Mouse (Mus musculus) kidney, adult 11 months (tissue): ENCODE results near the gene Cnbd2.

Experiments used
- DNase-seq: peaks from one replicate; pipeline ENCODE4 v3.0.0; 2022

Cnbd2 gene

DNA sequence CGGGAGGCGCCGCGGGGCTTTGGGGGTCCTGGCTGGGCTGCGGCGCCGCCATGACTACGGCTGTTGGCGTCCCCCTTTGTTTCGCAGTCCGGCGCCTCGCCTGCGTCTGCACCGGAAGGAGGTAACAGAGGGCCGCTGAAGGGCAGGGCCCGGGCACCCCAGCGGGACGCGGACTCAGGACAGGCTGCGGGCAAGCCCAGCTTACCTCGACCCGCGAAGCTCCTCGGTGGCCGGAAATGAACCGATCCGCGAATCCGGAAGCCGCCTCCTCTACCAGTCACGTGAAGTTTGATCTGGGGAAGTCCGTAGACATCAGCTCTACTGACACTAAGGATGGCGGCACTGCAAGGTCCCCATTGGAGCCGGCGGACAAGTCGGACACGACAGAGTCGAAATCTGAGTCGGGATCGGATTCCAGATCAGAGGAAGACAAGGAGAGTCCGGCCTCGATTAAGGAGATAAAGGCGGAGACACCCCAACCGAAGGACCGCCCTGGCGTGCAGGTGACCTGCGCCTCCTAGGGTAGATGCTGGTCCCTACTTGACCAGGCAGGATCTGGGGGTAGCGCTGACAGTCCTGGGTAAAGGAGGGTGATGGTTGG lies at the start of gene Cnbd2, which contains the start of gene Scand1:
Gene Cnbd2, plus strand, starts transcription at position 3 of the 601 bp plus-strand sequence.
Gene Scand1, minus strand, starts transcription at position 408 of the 601 bp plus-strand sequence.
- DNase-seq = peak; percentile 86

DNA sequence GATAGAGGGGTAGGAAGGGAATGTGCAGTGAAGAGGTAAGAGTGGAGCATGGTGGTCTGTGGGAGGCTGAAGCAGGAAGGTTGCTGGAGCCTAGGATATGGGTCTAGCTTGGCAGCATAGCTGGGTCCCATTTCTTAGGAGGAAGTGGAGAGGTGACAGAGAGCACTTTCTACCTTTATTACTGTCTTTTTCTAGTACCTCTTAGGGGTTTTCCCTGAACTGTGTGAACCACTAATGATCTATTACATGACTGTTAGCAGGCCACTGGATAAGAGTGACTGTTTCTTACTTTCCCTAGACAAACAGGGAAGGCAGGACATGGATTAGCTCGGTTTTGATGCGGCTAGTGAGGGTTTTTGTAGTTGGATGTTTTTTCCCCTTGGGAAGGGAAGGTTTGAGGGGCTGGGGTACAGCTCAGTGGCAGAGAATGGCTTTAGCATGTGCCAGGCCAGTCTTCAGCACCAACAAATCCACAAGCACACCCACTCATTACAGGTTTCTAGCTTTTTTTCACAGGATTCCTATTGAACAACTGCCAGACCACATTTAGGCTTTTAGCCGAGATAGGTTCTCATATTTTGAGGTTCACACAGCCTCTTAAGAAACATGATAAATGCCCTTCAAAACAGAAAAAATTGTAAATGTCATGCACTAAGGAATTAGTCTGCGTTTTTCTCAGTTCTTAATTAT lies 48.8 kb upstream of the Cnbd2 start:
- no peak for DNase-seq

DNA sequence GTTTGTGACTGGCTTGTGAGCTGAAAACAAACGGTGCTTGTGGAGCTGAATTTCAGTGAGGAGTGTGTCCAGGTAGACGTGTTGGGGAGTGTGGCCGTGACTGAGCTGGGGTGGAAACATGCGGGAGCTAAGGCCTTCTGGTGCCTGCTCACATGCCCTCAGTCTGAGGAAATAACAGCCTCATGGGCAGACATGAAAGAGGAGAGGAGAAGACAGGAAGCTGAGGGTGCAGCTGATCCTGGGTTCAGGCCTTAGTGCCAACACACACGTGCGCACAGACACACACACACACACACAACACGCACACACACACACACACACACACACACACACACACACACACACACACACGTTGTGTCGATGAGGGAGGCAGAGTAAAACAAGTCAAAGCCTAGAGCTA lies 44.5 kb upstream of the Cnbd2 start:
- no peak for DNase-seq

DNA sequence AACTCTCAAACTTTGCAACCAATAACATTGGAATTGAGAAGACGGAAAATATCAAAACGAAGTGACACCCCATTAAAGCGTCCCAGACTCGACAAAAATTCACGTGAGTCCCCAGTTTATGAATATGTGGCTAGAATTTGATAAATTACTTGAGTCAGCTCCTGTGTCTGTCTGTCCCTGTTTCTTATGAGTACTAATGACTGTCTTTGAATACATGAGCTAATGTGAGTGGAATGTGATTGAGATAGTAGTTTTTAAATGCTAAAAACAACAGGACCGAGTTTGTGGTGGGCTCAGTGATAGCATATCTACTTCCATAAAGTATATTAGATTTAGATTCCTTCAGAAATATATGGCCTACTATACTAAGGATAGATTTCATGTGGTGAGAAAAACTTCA lies 39.5 kb upstream of the Cnbd2 start:
- DNase-seq = no peak

DNA sequence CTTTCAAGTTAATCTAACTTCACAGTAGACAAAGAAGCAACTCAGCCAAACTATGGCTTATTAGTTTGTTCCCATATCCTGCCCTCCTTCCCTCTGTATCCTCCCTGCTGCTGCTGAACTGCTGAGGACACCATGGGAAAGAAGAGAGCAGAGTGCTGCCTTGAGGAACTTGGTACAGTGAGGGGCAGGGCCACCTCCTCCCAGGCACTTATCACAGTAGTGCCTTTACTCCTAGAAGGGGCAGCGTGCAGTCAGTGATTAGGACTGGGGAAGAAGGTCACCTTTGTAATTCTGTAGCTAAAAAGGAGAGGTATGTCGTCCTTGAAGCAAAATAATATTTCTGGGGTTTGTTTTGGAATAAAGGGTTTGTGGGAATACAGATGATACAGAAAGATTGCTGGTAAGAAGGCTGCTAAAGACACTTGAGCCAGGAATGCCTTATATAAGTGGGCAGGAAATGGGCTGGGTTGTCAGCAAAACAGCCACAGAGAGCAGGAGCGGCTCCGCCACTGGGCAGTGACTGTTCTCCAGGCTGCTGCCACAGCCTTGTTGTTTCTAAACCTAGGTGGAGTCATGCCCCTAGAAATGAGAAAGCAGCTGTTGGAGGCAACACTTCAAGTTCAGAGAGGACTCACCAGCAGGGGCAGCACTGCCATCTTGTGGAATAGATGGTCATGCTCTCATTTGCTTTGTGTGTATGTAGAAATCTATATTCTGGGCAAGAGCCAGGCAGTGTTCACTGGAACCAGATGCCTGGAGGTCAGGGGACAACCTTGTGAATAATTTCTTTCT lies 33.7 kb upstream of the Cnbd2 start:
- peak; percentile 89 for DNase-seq

DNA sequence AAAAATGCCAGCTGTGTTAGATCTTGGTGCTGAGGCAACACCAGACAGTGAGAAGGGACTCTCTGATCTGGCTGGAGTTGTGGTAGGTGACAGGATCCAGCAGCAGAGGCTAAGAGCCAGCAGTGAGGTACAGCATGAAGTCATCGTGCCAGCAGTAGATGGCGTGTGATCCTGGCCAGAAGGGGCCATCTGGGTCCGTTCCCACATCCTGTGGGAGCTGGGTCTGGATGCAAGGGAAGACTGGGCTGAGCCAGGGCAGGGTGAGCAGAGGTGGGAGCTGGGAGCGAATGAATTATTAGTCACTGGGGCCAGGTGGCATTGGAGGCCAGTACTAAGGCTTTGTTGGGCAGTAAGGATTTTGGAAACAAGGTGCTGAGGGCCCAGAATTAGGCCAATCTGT lies 30.9 kb upstream of the Cnbd2 start:
- DNase-seq = no peak

DNA sequence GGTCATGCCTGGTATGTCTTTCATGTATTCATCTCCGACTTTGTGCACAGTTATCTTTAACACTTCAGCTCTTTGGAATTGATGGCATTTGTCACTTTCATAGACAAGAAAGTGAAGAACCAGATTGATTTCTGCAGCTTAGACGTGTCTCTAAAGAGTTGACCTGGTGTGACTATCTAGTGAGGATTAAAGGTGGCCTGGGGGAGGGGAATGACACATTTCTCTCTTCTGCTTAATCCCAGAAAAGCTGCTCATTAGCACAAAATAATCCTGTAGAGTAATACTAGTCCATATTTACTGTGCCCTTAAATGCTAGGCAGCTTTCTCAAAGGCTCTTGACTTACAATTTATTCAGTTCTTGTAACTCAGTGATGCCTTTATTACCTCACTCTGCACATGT lies 26.9 kb upstream of the Cnbd2 start:
- no peak for DNase-seq

DNA sequence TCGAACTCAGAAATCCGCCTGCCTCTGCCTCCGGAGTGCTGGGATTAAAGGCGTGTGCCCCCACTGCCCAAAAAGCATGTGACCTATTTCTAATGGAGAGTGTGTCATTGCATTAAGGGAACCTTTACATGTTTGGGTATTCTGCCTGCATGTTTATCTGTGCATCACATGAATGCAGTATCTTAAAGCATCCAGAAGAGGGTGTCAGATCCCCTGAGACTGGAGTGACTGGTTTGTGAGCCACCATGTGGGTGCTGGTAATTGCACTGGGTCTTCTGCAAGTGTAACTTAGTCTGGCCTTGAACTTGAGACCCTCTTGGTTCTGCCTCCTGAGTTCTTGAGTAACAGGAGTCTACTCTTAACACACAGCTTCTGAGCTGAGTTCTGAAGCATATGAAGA lies 25.4 kb upstream of the Cnbd2 start:
- no peak for DNase-seq

DNA sequence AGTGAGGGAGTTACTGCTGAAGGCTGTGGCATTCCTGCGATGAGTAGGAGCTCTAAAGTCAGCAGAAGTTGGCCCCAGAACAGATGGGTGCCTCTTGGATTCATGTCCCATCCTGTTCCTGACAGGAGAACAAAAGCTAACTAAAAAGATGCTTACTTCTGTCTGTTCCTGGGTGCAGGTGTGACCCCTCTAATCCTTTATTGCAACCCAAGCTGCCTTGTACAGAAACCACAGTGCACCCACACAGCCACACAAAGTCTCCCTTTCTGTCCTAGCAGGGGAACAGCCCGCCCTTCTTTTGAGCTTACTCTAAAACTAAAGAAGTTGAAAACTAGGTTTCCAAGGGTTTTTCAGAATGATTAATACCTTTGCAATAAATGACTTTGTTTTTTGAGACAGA lies 23.9 kb upstream of the Cnbd2 start:
- no peak for DNase-seq

DNA sequence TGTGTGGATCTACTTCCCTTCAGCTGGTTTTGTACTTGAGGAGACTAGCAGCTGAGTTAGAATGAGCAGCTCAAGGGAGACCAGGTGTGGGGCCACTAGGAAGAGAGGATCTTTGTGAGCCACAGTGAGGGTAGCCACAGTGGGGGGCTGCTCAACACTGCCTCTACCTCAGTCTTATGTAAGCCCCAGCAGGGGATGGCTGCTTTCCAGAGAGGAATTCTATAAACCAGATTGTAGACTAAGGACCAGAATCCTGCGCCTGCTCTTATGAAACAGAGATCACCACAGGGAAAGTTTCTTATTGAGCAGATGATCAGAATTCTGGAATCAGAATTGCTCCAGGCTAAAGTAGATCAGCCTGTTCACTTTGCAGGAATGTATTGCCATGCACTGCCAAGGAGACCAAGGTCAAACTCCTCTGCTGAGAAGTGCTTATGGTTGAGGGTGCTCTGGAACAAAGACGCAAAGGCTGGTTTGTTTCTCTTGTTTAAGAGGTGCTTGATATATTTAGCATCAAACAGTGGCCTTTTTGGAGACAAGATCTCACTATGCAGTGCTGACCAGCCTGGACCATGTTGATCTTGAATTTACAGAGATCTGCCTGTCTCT lies 22.4 kb upstream of the Cnbd2 start:
- no peak for DNase-seq

DNA sequence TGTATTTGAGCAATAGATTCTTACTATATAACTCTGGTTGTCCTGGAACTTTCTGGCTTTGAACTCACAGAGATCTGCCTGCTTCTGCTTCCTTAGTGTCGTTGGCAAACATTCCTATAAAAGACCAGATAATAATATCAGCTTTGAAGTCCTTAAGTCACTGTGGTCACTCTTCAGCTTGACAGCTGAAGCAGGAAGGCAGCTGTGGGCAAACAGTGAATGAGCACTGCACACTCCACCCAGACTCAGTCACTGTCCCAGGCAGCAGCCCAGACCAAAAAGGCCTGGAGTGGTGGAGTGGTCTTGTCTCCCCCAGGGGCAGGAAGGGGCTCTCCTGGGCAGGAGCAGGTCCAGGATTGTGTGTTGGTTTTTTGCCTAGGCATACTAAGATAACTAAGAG lies 20.1 kb upstream of the Cnbd2 start:
- DNase-seq = no peak

DNA sequence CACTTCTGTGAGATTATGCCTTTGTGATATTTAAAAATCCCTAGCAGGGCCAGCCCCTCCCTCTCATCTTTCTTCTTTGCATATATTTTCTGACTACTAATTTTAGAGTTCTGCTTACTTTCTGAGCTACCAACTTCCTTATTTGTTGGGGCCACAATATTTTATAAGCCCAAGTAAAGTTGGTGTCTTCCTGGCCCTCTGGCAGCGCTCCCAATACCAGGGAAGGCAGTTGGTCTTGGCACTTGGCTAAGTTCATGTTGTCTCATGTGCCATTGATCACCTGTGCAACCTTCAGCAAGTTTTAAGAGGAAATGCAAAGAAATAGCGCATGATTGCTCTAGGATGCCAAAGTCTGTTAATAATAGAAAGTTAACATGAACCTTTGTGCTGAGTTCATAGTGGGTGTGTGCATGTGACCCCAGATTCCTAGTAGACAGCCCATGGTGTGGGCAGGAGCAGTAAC lies 16.5 kb upstream of the Cnbd2 start:
- DNase-seq = peak; percentile 75

DNA sequence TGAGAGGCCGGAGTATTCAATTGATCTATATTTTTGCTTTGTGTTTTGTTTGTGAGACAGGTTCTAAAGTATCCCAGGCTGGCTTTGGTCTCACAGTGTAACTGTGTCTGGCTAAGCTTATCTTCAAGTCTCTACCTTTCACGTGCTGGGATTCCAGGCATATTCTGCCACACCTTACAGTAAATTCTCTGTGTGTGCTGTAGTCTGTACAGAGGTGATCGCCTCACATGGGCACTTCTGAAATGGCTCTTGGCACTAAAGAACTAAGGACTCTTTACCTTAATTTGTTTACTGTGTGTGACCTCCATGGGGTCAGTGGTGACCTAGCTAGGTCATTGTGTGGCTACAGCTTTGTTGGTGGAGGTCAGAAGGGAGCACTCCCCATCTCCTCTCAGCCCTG lies 15.9 kb upstream of the Cnbd2 start:
- no peak for DNase-seq

DNA sequence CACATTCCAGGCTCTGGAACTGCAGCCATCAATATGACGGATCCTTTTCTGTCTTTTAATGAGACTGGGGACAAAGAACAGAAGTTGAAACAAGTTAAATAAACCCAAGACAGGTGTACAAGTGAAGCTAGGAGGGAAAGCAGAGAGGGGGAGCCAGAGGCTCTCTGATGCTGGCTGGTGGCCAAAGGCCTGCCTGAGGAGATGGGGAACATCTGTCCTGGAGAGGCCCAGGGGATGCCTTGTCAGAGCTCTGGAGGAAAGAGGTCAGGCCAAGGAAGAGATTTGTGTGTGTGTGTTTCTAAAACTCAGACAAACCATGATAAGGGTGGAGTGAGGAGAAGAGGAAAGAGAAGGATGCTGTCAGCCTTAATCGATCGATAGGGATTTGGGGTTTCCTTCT lies 14.4 kb upstream of the Cnbd2 start:
- no peak for DNase-seq

DNA sequence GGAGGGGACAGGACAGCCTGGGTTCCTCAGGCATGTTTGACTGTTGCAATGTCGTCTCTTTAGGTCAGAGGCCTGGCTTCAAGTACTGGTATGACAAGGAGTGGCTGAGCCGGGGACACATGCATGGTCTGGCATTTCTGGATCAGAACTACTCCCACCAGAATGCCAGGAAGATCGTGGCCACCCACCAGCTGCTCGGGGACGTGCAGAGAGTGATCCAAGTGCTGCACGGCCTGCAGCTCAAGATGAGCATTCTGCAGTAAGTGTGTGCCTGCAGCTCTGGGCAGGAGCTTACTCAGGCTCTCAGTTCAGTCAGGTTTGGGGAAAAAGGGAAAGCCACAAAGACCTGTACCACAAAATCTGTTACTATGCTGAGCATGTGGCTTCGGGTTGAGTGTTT lies 13.6 kb upstream of the Cnbd2 start:
- DNase-seq = no peak

DNA sequence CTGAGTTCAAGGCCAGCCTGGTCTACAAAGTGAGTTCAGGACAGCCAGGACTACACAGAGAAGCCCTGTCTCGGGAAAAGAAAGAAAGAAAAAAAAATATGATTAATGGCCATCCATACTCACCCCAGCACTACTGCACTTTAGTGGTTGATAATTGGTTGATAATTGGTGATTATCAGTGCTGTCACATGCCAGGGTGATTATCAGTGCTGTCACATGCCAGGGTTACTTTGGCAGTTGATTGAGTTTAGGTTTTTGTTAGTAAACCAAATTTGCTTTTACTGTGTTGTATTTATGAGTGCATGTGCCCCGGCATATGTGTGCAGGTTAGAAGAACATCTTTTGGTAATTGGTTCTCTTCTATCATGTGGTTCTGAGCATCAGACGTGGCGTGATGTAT lies 10.0 kb upstream of the Cnbd2 start:
- DNase-seq = no peak

DNA sequence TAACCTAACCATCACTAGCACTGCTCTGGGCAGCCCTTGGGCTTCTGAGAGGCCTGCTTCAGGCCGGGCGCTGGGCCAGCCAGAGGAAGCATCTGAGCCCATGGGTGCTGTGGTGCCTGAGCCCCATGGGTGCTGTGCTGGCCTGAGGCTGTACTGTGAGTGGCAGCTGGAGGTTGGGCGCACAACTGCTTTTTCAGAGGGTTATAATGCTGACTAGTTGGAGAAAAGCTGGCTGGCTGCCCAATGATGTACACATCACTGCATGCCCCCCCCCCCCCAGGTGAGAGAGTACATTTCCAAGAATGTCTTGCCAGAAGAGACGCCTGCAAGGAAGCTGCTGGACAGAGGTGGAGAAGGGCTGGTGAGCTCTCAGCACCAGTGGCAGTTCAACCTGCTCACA lies 7.7 kb upstream of the Cnbd2 start:
- peak; percentile 40 for DNase-seq

DNA sequence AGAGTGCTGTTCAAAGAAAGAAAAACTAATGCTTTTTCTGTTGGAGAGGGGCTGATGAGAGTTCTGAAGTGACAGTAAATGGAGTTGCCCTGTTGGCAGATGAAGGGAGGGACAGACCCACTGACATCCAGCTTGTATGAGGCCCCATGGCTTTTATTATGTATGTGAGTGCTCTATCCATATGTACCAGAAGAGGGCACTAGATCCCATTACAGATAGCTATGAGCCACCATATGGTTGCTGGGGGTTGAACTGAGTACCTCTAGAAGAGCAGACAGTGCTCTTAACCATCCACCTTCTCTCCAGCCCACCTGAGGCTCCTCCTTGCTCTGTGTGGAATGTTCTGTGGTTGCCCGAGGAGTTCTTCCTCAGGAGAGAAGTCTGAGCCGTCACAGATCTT lies 6.3 kb upstream of the Cnbd2 start:
- DNase-seq = no peak

DNA sequence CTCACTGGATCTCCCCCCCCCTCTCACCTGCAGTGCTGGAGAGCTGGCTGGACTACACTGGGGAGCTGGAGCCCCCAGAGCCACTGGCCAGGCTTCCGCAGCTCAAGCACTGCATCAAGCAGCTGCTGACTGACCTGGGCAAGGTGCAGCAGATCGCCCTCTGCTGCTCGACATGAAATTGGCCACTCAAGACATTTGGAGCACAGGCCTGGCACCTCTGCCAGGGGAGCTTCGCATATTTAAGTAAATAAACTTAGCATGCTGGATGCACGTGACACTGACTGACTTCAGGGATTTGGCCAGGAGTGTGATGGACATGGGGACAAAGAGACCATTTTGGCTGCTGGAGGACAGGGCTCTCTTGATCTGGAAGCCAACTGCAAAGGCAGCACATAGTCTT lies 4.8 kb upstream of the Cnbd2 start:
- DNase-seq = peak; percentile 58

DNA sequence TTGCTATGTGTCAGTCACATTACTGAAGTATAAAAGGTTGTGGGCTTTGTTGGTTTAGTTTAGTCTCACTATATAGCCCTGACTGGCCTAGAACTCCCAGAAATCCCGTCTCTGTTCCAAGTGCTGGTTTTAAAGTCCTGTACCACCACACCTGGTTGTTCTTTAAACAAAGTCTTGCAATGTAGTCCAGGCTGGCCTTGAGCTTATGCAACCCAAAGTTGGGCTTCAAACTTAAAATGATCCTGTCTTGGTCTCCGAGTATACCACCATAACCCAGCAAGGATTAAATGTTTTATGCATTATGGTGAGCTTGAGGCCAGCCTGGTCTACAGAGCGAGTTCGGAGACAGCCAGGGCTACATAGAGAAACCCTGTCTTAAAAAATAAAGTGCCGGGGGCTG lies 2.2 kb upstream of the Cnbd2 start:
- DNase-seq = no peak

DNA sequence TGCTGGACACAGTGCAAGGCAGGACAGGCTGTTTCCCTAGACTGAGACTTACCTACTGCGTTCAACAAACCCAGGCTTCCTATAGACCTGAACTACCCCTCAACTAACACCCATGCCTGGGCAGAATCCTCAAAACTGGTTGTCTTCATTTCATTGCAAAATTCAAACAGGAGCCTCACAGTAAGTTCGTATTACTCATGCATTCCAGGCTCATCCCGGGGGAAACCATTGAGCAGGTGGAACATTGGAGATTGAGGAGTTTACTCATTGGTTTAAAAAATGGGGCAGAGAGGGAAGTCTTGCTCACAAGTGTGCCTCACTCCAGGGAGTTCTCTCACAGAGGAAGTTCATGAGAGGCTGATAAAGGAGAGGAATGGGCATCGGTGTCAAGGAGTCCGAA lies 1.6 kb upstream of the Cnbd2 start:
- DNase-seq = no peak

DNA sequence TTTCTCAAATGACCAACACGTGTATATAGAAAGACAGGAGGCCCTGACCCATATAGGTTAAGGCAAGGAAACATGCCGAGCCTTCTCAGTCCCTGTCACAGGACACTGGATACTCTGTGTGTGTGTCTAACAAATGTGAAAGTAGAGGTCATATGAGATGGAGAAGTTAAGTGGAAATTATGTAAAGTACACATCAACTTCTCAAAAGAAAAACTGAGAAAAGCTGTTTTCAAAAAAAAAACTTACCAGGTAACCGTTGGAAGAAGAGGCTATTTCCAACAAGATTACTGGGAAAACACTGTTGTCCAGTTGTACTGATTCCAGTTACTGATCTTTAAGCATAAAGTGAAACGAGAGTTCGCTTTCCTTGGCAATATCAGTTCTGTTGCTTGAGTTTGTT lies 1.2 kb upstream of the Cnbd2 start:
- no peak for DNase-seq

DNA sequence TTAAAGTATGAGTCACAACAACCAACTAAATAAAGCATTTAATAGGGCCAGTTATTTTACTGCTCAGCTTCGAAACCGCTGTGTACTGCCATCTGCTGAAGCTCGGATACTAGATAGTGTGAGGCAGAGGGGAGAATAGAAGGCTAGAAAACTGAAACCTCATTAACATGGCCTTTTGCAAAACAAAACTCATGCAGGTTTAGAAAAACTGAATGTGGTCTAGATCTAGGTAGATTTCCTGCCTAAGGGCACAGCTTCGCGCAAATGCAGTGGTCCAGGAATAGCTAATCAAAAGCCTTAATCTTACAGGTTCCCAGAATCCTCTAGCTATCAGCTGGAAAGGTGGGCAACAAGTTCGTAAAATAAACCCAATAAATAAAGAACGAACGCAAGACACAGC lies 658 bp upstream of the Cnbd2 start:
- no peak for DNase-seq

DNA sequence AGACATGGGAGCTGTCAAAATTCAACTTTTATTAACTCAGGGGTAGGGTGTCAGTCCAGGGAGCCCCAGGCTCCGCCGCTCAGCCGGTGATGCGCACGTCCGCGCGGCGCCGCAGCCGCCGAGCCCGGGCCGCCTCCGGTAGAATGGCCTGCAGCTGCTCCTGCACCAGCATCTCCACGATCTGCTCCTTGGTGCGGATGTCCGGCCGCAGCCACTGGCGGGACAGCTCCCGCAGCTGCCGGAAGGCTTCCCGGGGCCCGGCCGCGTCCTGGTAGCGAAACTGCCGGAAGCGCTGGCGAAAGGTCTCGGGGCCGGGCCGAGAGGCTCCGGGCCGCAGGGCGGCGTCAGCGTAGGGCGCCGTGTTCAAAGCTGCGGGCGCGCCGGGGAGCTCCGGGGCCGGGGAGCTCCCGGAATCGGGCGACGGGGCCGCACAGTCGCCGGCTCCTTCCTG lies 233 bp upstream of the Cnbd2 start:
- peak; percentile 57 for DNase-seq
